31 mouse cellular contexts compared by ENCODE assay signal in genomic region chr2:157501324-157501723, GRCm38 (mm10). TPM values are rescaled to one million over a fixed set of nuclear protein-coding genes. Genes with fewer than 3 reads are reported as not detected.
DNase-seq lines count a peak whose midpoint lies in the region; ATAC-seq and TF ChIP-seq lines count a peak whose summit lies in the region.
"Had no signal": no experiment of that assay in that cellular context is flagged by ENCODE, and none has a peak within 500 bp of the region (broad histone marks: within the 10 kb centered on the region; RNA-seq: fewer than 3 reads in every experiment).

No protein-coding gene starts in this region.

- no peaks in the 10 kb centered on the region for H3K36me3 ChIP-seq in forebrain, embryonic 10.5 days (replicated peaks)
- no peaks in the 10 kb centered on the region; the same call in 1 of the 2 replicates for H3K36me3 ChIP-seq in forebrain, embryonic 13.5 days (ENCODE audit: poor library complexity, severe bottlenecking)
- no peaks in the 10 kb centered on the region for H3K36me3 ChIP-seq in stomach, postnatal 0 days (ENCODE audit: control insufficient read depth, insufficient read depth, low read length)
- H3K36me3 ChIP-seq: forebrain, embryonic 12.5 days; heart, embryonic 12.5 days; hindbrain, embryonic 13.5 days; liver, embryonic 12.5 days; midbrain, embryonic 12.5 days; neural tube, embryonic 13.5 days had no signal

- H3K4me2 ChIP-seq in forebrain, embryonic 13.5 days: no peak overlapping the region
- no peak overlapping the region for H3K4me2 ChIP-seq in stomach, postnatal 0 days (replicated peaks; ENCODE audit: low read depth)
- H3K4me2 ChIP-seq: forebrain, embryonic 12.5 days; heart, embryonic 12.5 days; hindbrain, embryonic 13.5 days; liver, embryonic 12.5 days; midbrain, embryonic 12.5 days; neural tube, embryonic 13.5 days had no signal

- no peak for ATAC-seq in forebrain, embryonic 13.5 days
- ATAC-seq in granulocyte monocyte progenitor cell, adult 5-6 weeks (replicated peaks; ENCODE audit: poor library complexity, severe bottlenecking): peak; percentile 65
- peak; percentile 51; the same call in 1 of the 2 replicates for ATAC-seq in stomach, postnatal 0 days (ENCODE audit: low FRiP score, low TSS enrichment)
- no peak for ATAC-seq in megakaryocyte-erythroid progenitor cell, adult 5-6 weeks (replicated peaks; ENCODE audit: low FRiP score, low TSS enrichment, poor library complexity, severe bottlenecking)
- ATAC-seq: activated CD4-positive, CD25-positive, alpha-beta regulatory T cell, adult 4 months; intestine, embryonic 16.5 days; liver, embryonic 12.5 days had no signal

- H3K27ac ChIP-seq in forebrain, embryonic 10.5 days: 0 out of 2 replicates have a peak overlapping the region, but pooled peaks have one; percentile 6
- H3K27ac ChIP-seq in forebrain, embryonic 13.5 days: no peak overlapping the region
- H3K27ac ChIP-seq in stomach, postnatal 0 days (replicated peaks): no peak overlapping the region
- H3K27ac ChIP-seq: heart, adult 2 months; hindbrain, embryonic 13.5 days; kidney, postnatal 0 days; liver, embryonic 12.5 days; neural tube, embryonic 13.5 days had no signal

- H3K4me1 ChIP-seq in forebrain, embryonic 10.5 days: peaks cover 59% of the 10 kb centered on the region
- H3K4me1 ChIP-seq in forebrain, embryonic 13.5 days: peaks cover 28% of the 10 kb centered on the region
- H3K4me1 ChIP-seq in stomach, postnatal 0 days (replicated peaks; ENCODE audit: control insufficient read depth, insufficient read depth): no peaks in the 10 kb centered on the region
- H3K4me1 ChIP-seq: liver, embryonic 12.5 days had no signal

- 94% methylated on average over 4 of the region's 4 CpGs for WGBS in forebrain, embryonic 10.5 days
- 95% methylated on average over 4 of the region's 4 CpGs for WGBS in forebrain, embryonic 13.5 days
- 47% methylated on average over 4 of the region's 4 CpGs for WGBS in stomach, postnatal 0 days

- DNase-seq in forebrain, embryonic 10.5 days (ENCODE audit: extremely low spot score, low spot score): no peak
- DNase-seq in 416B (ENCODE audit: low read depth): peak; percentile 81
- DNase-seq in stomach, postnatal 0 days (ENCODE audit: low spot score): no peak
- no peak for DNase-seq in layer of hippocampus, postnatal 14 days (ENCODE audit: low spot score in 2 of 2)
- DNase-seq: adrenal gland, postnatal 14 days; B cell, adult 2 months; cerebellum, adult 18-20 months; cerebellum, postnatal 10 days; gastrocnemius, postnatal 36 days; heart, adult 2 months; heart, postnatal 4 days; kidney, adult 8-10 months; lung, adult 2 months; lung, postnatal 14 days; spleen, adult 18-20 months; thymus, adult 18-20 months; thymus, postnatal 25 days had no signal

- no peak overlapping the region for H3K4me3 ChIP-seq in forebrain, embryonic 10.5 days
- no peak overlapping the region for H3K4me3 ChIP-seq in forebrain, embryonic 13.5 days
- no peak overlapping the region for H3K4me3 ChIP-seq in stomach, postnatal 0 days (ENCODE audit: low read depth, low read length)
- H3K4me3 ChIP-seq: erythroblast, embryonic 14.5 days; forebrain, embryonic 12.5 days; heart, adult 2 months; heart, embryonic 12.5 days; hindbrain, embryonic 13.5 days; liver, embryonic 12.5 days; midbrain, embryonic 12.5 days; neural tube, embryonic 13.5 days had no signal

- H3K27me3 ChIP-seq in forebrain, embryonic 10.5 days (ENCODE audit: poor library complexity, severe bottlenecking): peaks cover 21% of the 10 kb centered on the region
- H3K27me3 ChIP-seq in forebrain, embryonic 13.5 days: no peaks in the 10 kb centered on the region
- H3K27me3 ChIP-seq in stomach, postnatal 0 days (ENCODE audit: control insufficient read depth, insufficient read depth, low read length): no peaks in the 10 kb centered on the region
- H3K27me3 ChIP-seq: hindbrain, embryonic 13.5 days; neural tube, embryonic 13.5 days had no signal

- TF ChIP-seq EP300 in stomach, postnatal 0 days (optimal IDR thresholded peaks at IDR 0.05): no peak

- no peak overlapping the region for H3K9ac ChIP-seq in forebrain, embryonic 13.5 days
- no peak overlapping the region for H3K9ac ChIP-seq in stomach, postnatal 0 days (ENCODE audit: low read length)
- H3K9ac ChIP-seq: forebrain, embryonic 12.5 days; heart, embryonic 12.5 days; hindbrain, embryonic 13.5 days; liver, embryonic 12.5 days; midbrain, embryonic 12.5 days; neural tube, embryonic 13.5 days had no signal

- H3K9me3 ChIP-seq in forebrain, embryonic 10.5 days: no peaks in the 10 kb centered on the region
- no peaks in the 10 kb centered on the region for H3K9me3 ChIP-seq in forebrain, embryonic 13.5 days (replicated peaks)
- H3K9me3 ChIP-seq in stomach, postnatal 0 days (ENCODE audit: control insufficient read depth, low read length): no peaks in the 10 kb centered on the region
- H3K9me3 ChIP-seq: forebrain, embryonic 12.5 days; heart, embryonic 12.5 days; hindbrain, embryonic 13.5 days; liver, embryonic 12.5 days; midbrain, embryonic 12.5 days; neural tube, embryonic 13.5 days had no signal

- no peak for TF ChIP-seq CTCF in stomach, postnatal 0 days (IDR thresholded peaks at IDR 0.05; ENCODE audit: low read depth)

RNA-seq across cellular contexts. Expression of gene Nnat, which starts 58.6 kb away (rescaled TPM):
- polyA plus RNA-seq in forebrain, embryonic 10.5 days (2016; fragmentation: Nextera tagmentation; extraction: Ambion mirVana): 1,904 and 2,173 TPM in 2 replicates
- 6,508 and 7,407 TPM in 2 replicates for polyA plus RNA-seq in forebrain, embryonic 13.5 days (2015; fragmentation: Nextera tagmentation; extraction: Ambion mirVana)
- not detected in 2 replicates for total RNA-seq in granulocyte monocyte progenitor cell, adult 5-6 weeks (2014; fragmentation: Nextera tagmentation)
- total RNA-seq in granulocyte monocyte progenitor cell, adult 5-6 weeks (2017): not detected in 2 replicates
- polyA plus RNA-seq in stomach, postnatal 0 days (2015; fragmentation: Nextera tagmentation; extraction: Ambion mirVana): 137 and 150 TPM in 2 replicates
- 1,000 to 10,000 TPM; 1,202 to 1,260 TPM for total RNA-seq in layer of hippocampus, postnatal 14 days (2021)
- total RNA-seq in megakaryocyte-erythroid progenitor cell, adult 5-6 weeks (2014; fragmentation: Nextera tagmentation): not detected in 2 replicates
- not detected in 2 replicates for total RNA-seq in megakaryocyte-erythroid progenitor cell, adult 5-6 weeks (2017)
- total RNA-seq: megakaryocyte progenitor cell, adult 5-6 weeks had no signal

Comparison
In these comparisons a context has a peak if more than half of its experiments do, and no peak if none do; other contexts are left out.
1. ATAC-seq: peak in granulocyte monocyte progenitor cell, adult 5-6 weeks (single experiment) and stomach, postnatal 0 days (single experiment); none in forebrain, embryonic 13.5 days (single experiment) and megakaryocyte-erythroid progenitor cell, adult 5-6 weeks (single experiment).
2. RNA of gene Nnat, which starts 58.6 kb away (total RNA-seq): 1,202 to 1,260 TPM in layer of hippocampus, postnatal 14 days; not detected in granulocyte monocyte progenitor cell, adult 5-6 weeks and not detected in megakaryocyte-erythroid progenitor cell, adult 5-6 weeks; every median in the first group is over 1,000 times any median in the second.